14 mouse cellular contexts compared by ENCODE assay signal in the genomic region with DNA sequence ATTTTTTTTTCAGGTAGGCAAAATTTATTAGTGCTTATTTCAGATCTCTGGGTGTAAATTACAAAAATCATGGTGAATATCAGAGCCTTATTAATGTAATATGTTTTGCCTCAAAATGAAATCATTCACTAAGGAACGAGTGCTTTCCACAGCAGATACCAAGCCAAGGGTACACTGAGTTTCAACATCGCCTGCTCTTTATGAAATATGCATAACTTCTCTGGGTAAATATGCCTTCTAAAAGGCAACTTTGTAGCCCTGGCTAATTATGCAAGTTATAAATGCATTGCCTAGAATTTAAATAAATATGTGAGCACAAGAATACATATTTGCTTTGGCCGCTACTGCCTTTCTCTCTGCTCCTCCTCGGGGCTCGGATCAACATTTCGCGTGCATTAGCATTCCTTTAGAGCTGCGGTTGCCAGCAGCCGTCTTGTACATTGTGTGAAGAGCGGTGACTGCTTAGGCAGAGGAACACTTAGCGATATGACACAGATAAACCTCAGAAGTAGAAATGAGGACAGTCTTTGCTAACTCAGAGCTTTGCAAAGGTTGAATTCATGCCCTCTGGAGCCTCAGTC.
DNase-seq lines count a peak whose midpoint lies in the region; ATAC-seq lines count a peak whose summit lies in the region.
"Had no signal": no experiment of that assay in that cellular context is flagged by ENCODE, and none has a peak within 500 bp of the region (broad histone marks: within the 10 kb centered on the region; RNA-seq: fewer than 3 reads in every experiment).

No protein-coding gene starts in this region.

- H3K4me2 ChIP-seq in heart, embryonic 14.5 days (ENCODE audit: low read length) = peak overlapping the region; percentile 16; the same call in 1 of the 2 replicates
- peak overlapping the region; percentile 7; the same call in 1 of the 2 replicates for H3K4me2 ChIP-seq in midbrain, embryonic 12.5 days (replicated peaks)
- 0 out of 2 replicates have a peak overlapping the region, but pooled peaks have one; percentile 10 for H3K4me2 ChIP-seq in embryonic facial prominence, embryonic 15.5 days (replicated peaks)
- H3K4me2 ChIP-seq: limb, embryonic 12.5 days; neural tube, embryonic 12.5 days had no signal

- H3K9me3 ChIP-seq in heart, embryonic 14.5 days (ENCODE audit: control insufficient read depth, low read length) = no peaks in the 10 kb centered on the region
- H3K9me3 ChIP-seq in midbrain, embryonic 12.5 days = no peaks in the 10 kb centered on the region
- H3K9me3 ChIP-seq in midbrain, embryonic 10.5 days (replicated peaks) = no peaks in the 10 kb centered on the region
- H3K9me3 ChIP-seq in embryonic facial prominence, embryonic 15.5 days (replicated peaks) = no peaks in the 10 kb centered on the region
- H3K9me3 ChIP-seq: limb, embryonic 12.5 days; neural tube, embryonic 12.5 days had no signal

- no peak overlapping the region for H3K4me3 ChIP-seq in heart, embryonic 14.5 days (ENCODE audit: control insufficient read depth in 1 of 2, insufficient read depth in 1 of 2, low read depth in 1 of 2, low read length in 2 of 2)
- H3K4me3 ChIP-seq in midbrain, embryonic 12.5 days = no peak overlapping the region
- no peak overlapping the region for H3K4me3 ChIP-seq in midbrain, embryonic 10.5 days
- no peak overlapping the region for H3K4me3 ChIP-seq in embryonic facial prominence, embryonic 15.5 days (replicated peaks)
- H3K4me3 ChIP-seq: limb, embryonic 12.5 days; neural tube, embryonic 12.5 days had no signal

- no peaks in the 10 kb centered on the region for H3K27me3 ChIP-seq in heart, embryonic 14.5 days (ENCODE audit: control insufficient read depth, insufficient read depth, low read length)
- H3K27me3 ChIP-seq in midbrain, embryonic 12.5 days = peaks cover 18% of the 10 kb centered on the region
- peaks cover 25% of the 10 kb centered on the region for H3K27me3 ChIP-seq in midbrain, embryonic 10.5 days (ENCODE audit: low read depth, poor library complexity, severe bottlenecking)
- H3K27me3 ChIP-seq in embryonic facial prominence, embryonic 15.5 days = no peaks in the 10 kb centered on the region
- H3K27me3 ChIP-seq: limb, embryonic 12.5 days; neural tube, embryonic 12.5 days had no signal

- 41% methylated on average over 11 of the region's 11 CpGs for WGBS in heart, embryonic 14.5 days
- WGBS in midbrain, embryonic 12.5 days = 39% methylated on average over 11 of the region's 11 CpGs
- 52% methylated on average over 11 of the region's 11 CpGs for WGBS in midbrain, embryonic 10.5 days
- 36% methylated on average over 11 of the region's 11 CpGs for WGBS in embryonic facial prominence, embryonic 15.5 days

- H3K9ac ChIP-seq in heart, embryonic 14.5 days (ENCODE audit: low read length) = no peak overlapping the region
- H3K9ac ChIP-seq in midbrain, embryonic 12.5 days (replicated peaks) = no peak overlapping the region
- H3K9ac ChIP-seq in embryonic facial prominence, embryonic 15.5 days = no peak overlapping the region
- H3K9ac ChIP-seq: limb, embryonic 12.5 days; neural tube, embryonic 12.5 days had no signal

- DNase-seq in heart, adult 8-10 months (ENCODE audit: low spot score) = no peak
- no peak for DNase-seq in midbrain, embryonic 10.5 days (ENCODE audit: low spot score)
- DNase-seq in lung, postnatal 25 days (ENCODE audit: low spot score) = peak; percentile 15
- DNase-seq in MN1 (ENCODE audit: low spot score) = no peak
- no peak for DNase-seq in layer of hippocampus, adult 8-10 months (ENCODE audit: low spot score in 2 of 2)
- DNase-seq: adrenal gland, adult 2 months; cerebellum, postnatal 36 days; gastrocnemius, postnatal 14 days; kidney, adult 18-20 months had no signal

- H3K27ac ChIP-seq in heart, embryonic 14.5 days (replicated peaks in 1 of 2; ENCODE audit: control insufficient read depth in 1 of 2, insufficient read depth in 1 of 2, low read depth in 2 of 2, low read length in 2 of 2) = no peak overlapping the region
- H3K27ac ChIP-seq in midbrain, embryonic 12.5 days (replicated peaks) = 0 out of 2 replicates have a peak overlapping the region, but pooled peaks have one; percentile 15
- H3K27ac ChIP-seq in midbrain, embryonic 10.5 days (replicated peaks) = no peak overlapping the region
- 0 out of 2 replicates have a peak overlapping the region, but pooled peaks have one; percentile 8 for H3K27ac ChIP-seq in embryonic facial prominence, embryonic 15.5 days (replicated peaks)
- H3K27ac ChIP-seq: limb, embryonic 12.5 days; neural tube, embryonic 12.5 days had no signal

- no peaks in the 10 kb centered on the region for H3K36me3 ChIP-seq in heart, embryonic 14.5 days (ENCODE audit: control insufficient read depth, insufficient read depth, low read length)
- H3K36me3 ChIP-seq in midbrain, embryonic 12.5 days = no peaks in the 10 kb centered on the region
- H3K36me3 ChIP-seq in midbrain, embryonic 10.5 days = no peaks in the 10 kb centered on the region
- H3K36me3 ChIP-seq in embryonic facial prominence, embryonic 15.5 days = no peaks in the 10 kb centered on the region
- H3K36me3 ChIP-seq: limb, embryonic 12.5 days; neural tube, embryonic 12.5 days had no signal

- peaks cover 6 to 12% of the 10 kb centered on the region in 2 experiments; a peak in 2 of 4 replicates for H3K4me1 ChIP-seq in heart, embryonic 14.5 days (ENCODE audit: control insufficient read depth in 2 of 2, insufficient read depth in 2 of 2, low read length in 2 of 2)
- H3K4me1 ChIP-seq in midbrain, embryonic 12.5 days = 0 out of 2 replicates have a peak, but pooled peaks cover 8% of the 10 kb centered on the region
- peaks cover 19% of the 10 kb centered on the region for H3K4me1 ChIP-seq in midbrain, embryonic 10.5 days
- H3K4me1 ChIP-seq in embryonic facial prominence, embryonic 15.5 days = peaks cover 7% of the 10 kb centered on the region
- H3K4me1 ChIP-seq: limb, embryonic 12.5 days had no signal

- no peak for ATAC-seq in heart, embryonic 14.5 days (ENCODE audit: insufficient number of reproducible peaks, insufficient read depth, low FRiP score, low read depth)
- ATAC-seq in midbrain, embryonic 12.5 days (ENCODE audit: low FRiP score, low read depth) = no peak
- no peak for ATAC-seq in embryonic facial prominence, embryonic 15.5 days (ENCODE audit: insufficient number of reproducible peaks, low FRiP score, low TSS enrichment, low read depth)

Comparison
In these comparisons a context has a peak if more than half of its experiments do, and no peak if none do; other contexts are left out.
1. H3K27ac ChIP-seq: peak in midbrain, embryonic 12.5 days (single experiment) and embryonic facial prominence, embryonic 15.5 days (single experiment); none in heart, embryonic 14.5 days (0 of 2) and midbrain, embryonic 10.5 days (single experiment).
2. Peak in every context shown above with its lines, with median percentiles within 50 percentile points of each other: H3K4me2 ChIP-seq.